Comparison of ENCODE assay signal across 9 mouse cellular contexts in genomic region chr2:102077554-102077953, GRCm38 (mm10).
DNase-seq lines count a peak whose midpoint lies in the region; ATAC-seq and TF ChIP-seq lines count a peak whose summit lies in the region.
"Had no signal": no experiment of that assay in that cellular context is flagged by ENCODE, and none has a peak within 500 bp of the region (broad histone marks: within the 10 kb centered on the region; RNA-seq: fewer than 3 reads in every experiment).

No protein-coding gene starts in this region.

- no peak overlapping the region for H3K4me2 ChIP-seq in forebrain, embryonic 11.5 days (ENCODE audit: low read depth, low read length, severe bottlenecking)
- H3K4me2 ChIP-seq in liver, embryonic 14.5 days (ENCODE audit: low read depth) = no peak overlapping the region
- H3K4me2 ChIP-seq: heart, embryonic 15.5 days had no signal

- TF ChIP-seq CTCF in ES-Bruce4 (IDR thresholded peaks at IDR 0.05; ENCODE audit: low read depth, low read length) = peak; percentile 47
- peak; percentile 73 for TF ChIP-seq CTCF in liver, embryonic 14.5 days (IDR thresholded peaks at IDR 0.05; ENCODE audit: low read depth)

- H3K9me3 ChIP-seq in ES-Bruce4 (replicated peaks; ENCODE audit: control insufficient read depth, insufficient read depth, low read length, poor library complexity, severe bottlenecking) = peaks cover 3% of the 10 kb centered on the region; the same call in 1 of the 2 replicates
- no peaks in the 10 kb centered on the region for H3K9me3 ChIP-seq in forebrain, embryonic 11.5 days (ENCODE audit: control insufficient read depth, low read length)
- no peaks in the 10 kb centered on the region for H3K9me3 ChIP-seq in liver, embryonic 14.5 days (ENCODE audit: control insufficient read depth, low read length)
- H3K9me3 ChIP-seq: heart, embryonic 15.5 days had no signal

- WGBS in forebrain, embryonic 11.5 days = 49% methylated on average over 4 of the region's 4 CpGs
- 34% methylated on average over 4 of the region's 4 CpGs for WGBS in liver, embryonic 14.5 days (ENCODE audit: insufficient replicate concordance)

- H3K27ac ChIP-seq in ES-Bruce4 (ENCODE audit: insufficient read depth, low read length) = no peak overlapping the region
- H3K27ac ChIP-seq in forebrain, embryonic 11.5 days (ENCODE audit: low read depth, low read length) = no peak overlapping the region
- H3K27ac ChIP-seq in liver, embryonic 14.5 days = no peak overlapping the region
- H3K27ac ChIP-seq: heart, embryonic 15.5 days had no signal

- no peak overlapping the region for H3K9ac ChIP-seq in ES-Bruce4 (ENCODE audit: low read depth, poor library complexity, severe bottlenecking)
- no peak overlapping the region for H3K9ac ChIP-seq in forebrain, embryonic 11.5 days (ENCODE audit: low read length)
- H3K9ac ChIP-seq in liver, embryonic 14.5 days (replicated peaks) = no peak overlapping the region
- H3K9ac ChIP-seq: heart, embryonic 15.5 days had no signal

- no peak for ATAC-seq in forebrain, embryonic 11.5 days (replicated peaks; ENCODE audit: low FRiP score)
- ATAC-seq in liver, embryonic 14.5 days (ENCODE audit: insufficient read depth) = no peak

- no peak for TF ChIP-seq EP300 in ES-Bruce4 (IDR thresholded peaks at IDR 0.05; ENCODE audit: insufficient read depth, low read depth, low read length)
- TF ChIP-seq EP300 in liver, embryonic 14.5 days (IDR thresholded peaks at IDR 0.05; ENCODE audit: low read depth) = no peak

- peak; percentile 56 for DNase-seq in A20 (ENCODE audit: low read depth, low spot score)
- DNase-seq in c-Kit-positive CD71-negative TER-119-negative erythroid progenitor cells, embryonic 14.5 days (ENCODE audit: low read depth) = peak; percentile 56
- DNase-seq in forebrain, embryonic 11.5 days (ENCODE audit: low spot score) = peak; percentile 82
- peak; percentile 54 to 83 for DNase-seq in kidney, adult 8-10 months
- peak; percentile 9 to 26 (median 22) for DNase-seq in liver, embryonic 14.5 days (ENCODE audit: low read depth in 3 of 3, low spot score in 3 of 3)
- peak; percentile 77 for DNase-seq in right cerebral cortex, adult 18-20 months
- no peak for DNase-seq in yolk sac, embryonic 10.5 days (ENCODE audit: low spot score)

- H3K36me3 ChIP-seq in ES-Bruce4 (ENCODE audit: control insufficient read depth, insufficient read depth, low read length, poor library complexity, severe bottlenecking) = no peaks in the 10 kb centered on the region
- no peaks in the 10 kb centered on the region for H3K36me3 ChIP-seq in forebrain, embryonic 11.5 days (ENCODE audit: control insufficient read depth, insufficient read depth, low read length)
- no peaks in the 10 kb centered on the region for H3K36me3 ChIP-seq in liver, embryonic 14.5 days (replicated peaks; ENCODE audit: control insufficient read depth, insufficient read depth, low read depth)

- H3K4me3 ChIP-seq in ES-Bruce4 (ENCODE audit: low read depth, low read length) = no peak overlapping the region
- H3K4me3 ChIP-seq in forebrain, embryonic 11.5 days (ENCODE audit: low read depth, low read length) = no peak overlapping the region
- no peak overlapping the region for H3K4me3 ChIP-seq in liver, embryonic 14.5 days (ENCODE audit: insufficient read depth in 1 of 2, low read depth in 2 of 2, low read length in 2 of 2)
- H3K4me3 ChIP-seq: heart, embryonic 15.5 days had no signal

- H3K4me1 ChIP-seq in ES-Bruce4 (ENCODE audit: control insufficient read depth, insufficient read depth, low read length) = no peaks in the 10 kb centered on the region
- no peaks in the 10 kb centered on the region for H3K4me1 ChIP-seq in forebrain, embryonic 11.5 days (replicated peaks; ENCODE audit: control insufficient read depth, insufficient read depth, low read length)
- H3K4me1 ChIP-seq in liver, embryonic 14.5 days (replicated peaks; ENCODE audit: control insufficient read depth in 2 of 2, insufficient read depth in 2 of 2, low read length in 1 of 2) = no peaks in the 10 kb centered on the region
- H3K4me1 ChIP-seq: heart, embryonic 15.5 days had no signal

- H3K27me3 ChIP-seq in ES-Bruce4 (ENCODE audit: control insufficient read depth, insufficient read depth, low read length, poor library complexity, severe bottlenecking) = no peaks in the 10 kb centered on the region
- no peaks in the 10 kb centered on the region for H3K27me3 ChIP-seq in forebrain, embryonic 11.5 days (ENCODE audit: control insufficient read depth, insufficient read depth, low read length)
- H3K27me3 ChIP-seq in liver, embryonic 14.5 days (ENCODE audit: control insufficient read depth, insufficient read depth, low read length) = no peaks in the 10 kb centered on the region
- H3K27me3 ChIP-seq: heart, embryonic 15.5 days had no signal

- no peak for TF ChIP-seq POLR2A in ES-Bruce4 (IDR thresholded peaks at IDR 0.05; ENCODE audit: insufficient read depth, low read length)
